Mouse (Mus musculus): ENCODE measurements around the gene Nav2. TPM values are rescaled to one million over a fixed set of nuclear protein-coding genes. Genes with fewer than 3 reads are reported as not detected.
A peak's percentile ranks its signal among the peaks of the same experiment; 100 is the strongest.

The Nav2 gene
- polyA plus RNA-seq, 1 experiment, result 10.1 TPM

DNA sequence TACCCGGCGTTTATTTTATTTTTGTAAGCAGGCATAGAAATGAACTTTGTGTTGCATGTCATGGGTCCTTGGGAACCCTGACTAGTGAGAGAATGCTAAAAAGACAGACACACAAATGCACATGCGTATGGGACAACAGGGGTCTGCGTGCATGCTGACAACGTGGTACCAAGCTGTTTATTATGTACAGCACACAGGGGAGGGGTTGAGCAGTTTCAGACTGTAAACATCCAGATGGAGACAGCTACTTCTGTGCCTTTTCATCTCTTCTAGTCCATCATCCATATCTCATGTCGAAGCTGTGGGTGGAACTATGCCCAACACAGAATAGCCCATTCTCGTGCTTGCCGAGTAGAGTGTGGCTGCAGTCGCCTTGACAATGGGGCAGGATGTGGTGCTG is 482.3 kb downstream of the Nav2 start:
- H3K4me1 ChIP-seq (ENCODE audit: control insufficient read depth, insufficient read depth, insufficient read length, low read length), result peaks cover 3% of the 10 kb centered on the region; the same call in 1 of the 2 replicates
- H3K27ac ChIP-seq (replicated peaks; ENCODE audit: low read depth, low read length), result no peak overlapping the region
- no peak overlapping the region for H3K4me3 ChIP-seq (ENCODE audit: insufficient read depth, low read depth, low read length)

DNA sequence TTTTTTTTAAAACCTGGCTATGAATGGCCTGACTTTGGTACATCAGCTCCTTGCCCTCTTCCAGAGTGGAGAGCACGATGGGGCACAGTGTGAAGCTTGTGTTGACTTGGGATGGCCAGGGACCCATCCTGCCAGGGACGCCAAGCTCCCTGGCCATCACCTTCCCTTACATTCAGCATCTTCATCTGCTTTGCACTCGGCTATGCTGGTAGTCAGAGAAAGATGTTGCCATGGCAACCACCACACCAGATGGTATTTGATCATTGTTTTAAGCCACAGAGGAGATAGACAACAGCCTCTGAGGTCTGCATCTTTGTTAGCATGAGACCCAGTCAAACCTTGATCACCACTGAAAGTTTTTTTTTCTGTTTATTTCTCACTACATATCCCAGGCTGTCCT is 483.7 kb downstream of the Nav2 start:
- peaks cover 6% of the 10 kb centered on the region; the same call in 1 of the 2 replicates for H3K4me1 ChIP-seq (ENCODE audit: control insufficient read depth, insufficient read depth, insufficient read length, low read length)
- H3K4me3 ChIP-seq (ENCODE audit: insufficient read depth, low read depth, low read length), result no peak overlapping the region
- H3K27ac ChIP-seq (replicated peaks; ENCODE audit: low read depth, low read length), result no peak overlapping the region

DNA sequence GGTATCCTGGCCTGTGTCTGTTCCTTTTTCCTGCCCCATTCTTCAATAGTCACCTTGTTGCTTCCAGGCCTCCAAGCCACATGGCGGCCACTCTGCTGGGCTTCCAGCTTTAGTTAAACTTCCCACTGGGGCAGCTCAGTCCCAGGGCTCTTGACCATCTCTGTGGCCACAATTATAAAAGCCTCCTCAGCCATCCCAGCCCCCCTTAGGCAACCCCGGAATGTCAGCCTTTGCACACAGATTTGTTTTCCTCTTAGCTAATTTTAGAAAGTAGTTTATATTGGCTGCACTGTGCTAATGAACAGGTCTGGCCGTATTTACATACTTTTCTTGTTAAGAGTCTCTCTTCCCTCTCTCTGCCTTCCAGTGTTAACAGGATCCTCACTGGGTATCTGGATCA is 484.3 kb downstream of the Nav2 start:
- Histone ChIP-seq H3K4me3 (ENCODE audit: insufficient read depth, low read depth, low read length) (no peak overlapping the region), H3K27ac (replicated peaks; ENCODE audit: low read depth, low read length) (no peak overlapping the region), H3K4me1 (ENCODE audit: control insufficient read depth, insufficient read depth, insufficient read length, low read length) (peaks cover 8% of the 10 kb centered on the region; the same call in 1 of the 2 replicates)

DNA sequence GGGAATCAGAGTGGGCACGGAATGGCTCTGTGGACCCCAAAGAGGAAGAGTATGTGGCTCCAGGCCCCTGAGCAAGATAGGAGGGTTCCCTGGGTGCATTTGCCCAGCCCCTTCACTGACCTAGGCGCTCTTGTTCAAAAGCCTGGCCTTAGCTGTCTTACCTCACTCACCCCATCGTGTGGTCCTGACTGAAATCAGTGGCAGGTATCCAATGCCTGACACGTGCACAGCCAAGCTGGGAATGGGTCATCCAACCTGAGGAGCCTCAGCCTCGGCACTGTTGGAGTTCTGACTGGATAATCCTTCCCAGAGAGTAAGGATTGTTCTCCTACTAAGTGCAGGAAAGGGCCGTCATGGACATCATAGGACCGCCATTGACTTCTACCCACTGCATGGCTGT is 485.3 kb downstream of the Nav2 start:
- peaks cover 8% of the 10 kb centered on the region; the same call in 1 of the 2 replicates for H3K4me1 ChIP-seq (ENCODE audit: control insufficient read depth, insufficient read depth, insufficient read length, low read length)
- no peak overlapping the region for H3K27ac ChIP-seq (replicated peaks; ENCODE audit: low read depth, low read length)
- no peak overlapping the region for H3K4me3 ChIP-seq (ENCODE audit: insufficient read depth, low read depth, low read length)

- Histone ChIP-seq H3K4me1 (ENCODE audit: control insufficient read depth, insufficient read depth, insufficient read length, low read length) (peaks cover 8% of the 10 kb centered on the region; the same call in 1 of the 2 replicates), H3K4me3 (ENCODE audit: insufficient read depth, low read depth, low read length) (no peak overlapping the region), H3K27ac (replicated peaks; ENCODE audit: low read depth, low read length) (peak overlapping the region; percentile 54; the same call in 1 of the 2 replicates)
Measured at GRCm38 (mm10) chr7:49396202-49396601, 487.7 kb downstream of the Nav2 start.

GRCm38 (mm10) chr7:49397441-49398003 is 489.0 kb downstream of the Nav2 start:
- peak overlapping the region; percentile 88 for H3K27ac ChIP-seq (replicated peaks; ENCODE audit: low read depth, low read length)
- no peak overlapping the region for H3K4me3 ChIP-seq (ENCODE audit: insufficient read depth, low read depth, low read length)
- peaks cover 8% of the 10 kb centered on the region; the same call in 1 of the 2 replicates for H3K4me1 ChIP-seq (ENCODE audit: control insufficient read depth, insufficient read depth, insufficient read length, low read length)

DNA sequence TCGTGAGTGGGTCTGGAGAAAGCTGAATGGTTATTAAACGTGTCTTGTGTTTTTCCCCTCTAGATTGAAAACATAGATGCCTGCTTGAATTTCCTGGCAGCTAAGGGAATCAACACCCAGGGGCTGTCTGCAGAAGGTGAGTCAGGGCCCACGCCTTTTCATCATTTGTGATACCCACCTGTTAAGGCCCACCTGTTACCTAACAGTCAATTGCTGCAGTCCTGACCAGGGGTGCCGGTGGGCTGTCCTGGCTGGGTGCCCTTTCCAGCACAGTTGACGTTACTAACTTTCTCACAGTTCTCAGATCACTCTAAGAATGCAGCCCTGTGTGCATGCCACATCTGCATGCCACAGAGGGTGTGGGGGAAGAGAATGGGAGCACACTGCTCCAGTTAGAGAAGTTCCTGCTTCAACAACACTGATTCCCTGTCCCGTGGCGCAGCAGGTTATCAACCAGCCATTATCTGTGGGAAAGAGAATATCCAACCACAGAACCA is 489.6 kb downstream of the Nav2 start:
- Histone ChIP-seq H3K27ac (replicated peaks; ENCODE audit: low read depth, low read length) (0 out of 2 replicates have a peak overlapping the region, but pooled peaks have one; percentile 4), H3K4me1 (ENCODE audit: control insufficient read depth, insufficient read depth, insufficient read length, low read length) (peaks cover 8% of the 10 kb centered on the region; the same call in 1 of the 2 replicates), H3K4me3 (ENCODE audit: insufficient read depth, low read depth, low read length) (no peak overlapping the region)

- Histone ChIP-seq H3K4me1 (ENCODE audit: control insufficient read depth, insufficient read depth, insufficient read length, low read length) (0 out of 2 replicates have a peak, but pooled peaks cover 5% of the 10 kb centered on the region), H3K27ac (replicated peaks; ENCODE audit: low read depth, low read length) (no peak overlapping the region), H3K4me3 (ENCODE audit: insufficient read depth, low read depth, low read length) (no peak overlapping the region)
Measured at GRCm38 (mm10) chr7:49399314-49399713, 490.8 kb downstream of the Nav2 start.

GRCm38 (mm10) chr7:49400463-49400862 is 491.9 kb downstream of the Nav2 start:
- H3K4me3 ChIP-seq (ENCODE audit: insufficient read depth, low read depth, low read length), result no peak overlapping the region
- no peak overlapping the region for H3K27ac ChIP-seq (replicated peaks; ENCODE audit: low read depth, low read length)
- 0 out of 2 replicates have a peak, but pooled peaks cover 5% of the 10 kb centered on the region for H3K4me1 ChIP-seq (ENCODE audit: control insufficient read depth, insufficient read depth, insufficient read length, low read length)

DNA sequence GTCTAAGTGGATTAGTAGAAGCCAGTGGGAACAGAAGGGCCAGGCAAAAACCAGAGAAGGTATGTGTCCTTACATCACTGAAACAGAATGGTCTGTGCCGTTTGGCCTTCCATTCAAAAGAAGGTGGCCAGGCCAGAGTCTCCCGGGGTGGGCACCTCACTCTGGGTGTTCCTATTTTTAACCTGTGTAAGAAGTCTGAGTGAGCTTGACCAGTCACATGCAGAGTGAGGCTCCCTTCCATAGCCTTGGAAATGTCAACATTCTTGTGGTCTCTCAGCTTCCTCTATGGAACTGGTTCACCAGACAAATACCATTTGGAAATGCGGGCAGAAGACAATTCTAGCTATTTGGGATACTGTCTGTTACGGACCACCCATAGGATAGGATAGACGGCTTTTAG is 494.0 kb downstream of the Nav2 start:
- Histone ChIP-seq H3K27ac (replicated peaks; ENCODE audit: low read depth, low read length) (no peak overlapping the region), H3K4me1 (ENCODE audit: control insufficient read depth, insufficient read depth, insufficient read length, low read length) (0 out of 2 replicates have a peak, but pooled peaks cover under 1% of the 10 kb centered on the region), H3K4me3 (ENCODE audit: insufficient read depth, low read depth, low read length) (no peak overlapping the region)

DNA sequence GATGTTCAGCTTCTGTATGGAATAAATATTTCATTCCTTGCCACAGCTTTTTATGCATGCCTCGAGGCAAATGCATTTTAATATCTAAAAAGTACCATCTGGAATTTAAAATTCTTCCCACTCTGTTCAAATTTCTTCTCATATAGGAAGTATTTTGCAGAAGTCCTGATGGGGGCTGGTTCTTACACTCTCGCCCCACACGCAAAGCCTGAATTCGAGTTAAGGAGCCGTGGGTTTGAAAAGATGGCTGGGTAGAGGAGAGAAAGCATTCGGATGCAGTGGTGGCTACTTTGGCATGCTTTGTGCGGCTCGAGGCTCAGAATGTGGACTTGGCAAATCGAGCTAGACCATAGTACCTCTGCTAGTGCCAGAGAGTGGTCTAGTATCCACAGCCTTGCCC is 499.2 kb downstream of the Nav2 start:
- H3K27ac ChIP-seq (replicated peaks; ENCODE audit: low read depth, low read length), result no peak overlapping the region
- no peak overlapping the region for H3K4me3 ChIP-seq (ENCODE audit: insufficient read depth, low read depth, low read length)

GRCm38 (mm10) chr7:49408625-49409024 is 500.1 kb downstream of the Nav2 start:
- Histone ChIP-seq H3K4me1 (ENCODE audit: control insufficient read depth, insufficient read depth, insufficient read length, low read length) (no peaks in the 10 kb centered on the region), H3K27ac (replicated peaks; ENCODE audit: low read depth, low read length) (no peak overlapping the region), H3K4me3 (ENCODE audit: insufficient read depth, low read depth, low read length) (no peak overlapping the region)

More for the DNA sequence above, 499.2 kb downstream of the Nav2 start:
- no peaks in the 10 kb centered on the region for H3K4me1 ChIP-seq (ENCODE audit: control insufficient read depth, insufficient read depth, insufficient read length, low read length)

DNA sequence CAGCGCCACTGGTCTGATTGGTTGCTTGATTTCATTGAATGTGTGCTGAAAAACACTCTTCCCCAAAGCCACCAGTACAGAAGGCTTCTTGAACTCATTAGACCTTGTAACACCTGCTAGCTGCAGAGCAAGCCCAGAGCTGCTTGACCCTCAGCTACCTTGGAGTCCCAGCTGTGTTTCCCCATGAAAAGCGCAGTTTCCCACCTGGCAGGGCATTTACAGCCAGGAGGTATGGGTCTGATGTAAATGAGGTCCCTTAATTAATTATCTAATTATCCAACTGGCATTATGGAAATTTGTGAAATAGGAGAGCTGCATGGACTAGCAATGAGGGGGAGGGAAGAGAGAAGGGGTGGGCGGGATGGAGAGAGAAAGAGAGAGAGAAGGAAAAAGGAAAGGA is 500.7 kb downstream of the Nav2 start:
- no peak overlapping the region for H3K27ac ChIP-seq (replicated peaks; ENCODE audit: low read depth, low read length)
- no peak overlapping the region for H3K4me3 ChIP-seq (ENCODE audit: insufficient read depth, low read depth, low read length)
- no peaks in the 10 kb centered on the region for H3K4me1 ChIP-seq (ENCODE audit: control insufficient read depth, insufficient read depth, insufficient read length, low read length)

GRCm38 (mm10) chr7:49410188-49410587 is 501.7 kb downstream of the Nav2 start:
- no peak overlapping the region for H3K4me3 ChIP-seq (ENCODE audit: insufficient read depth, low read depth, low read length)
- H3K4me1 ChIP-seq (ENCODE audit: control insufficient read depth, insufficient read depth, insufficient read length, low read length), result no peaks in the 10 kb centered on the region
- H3K27ac ChIP-seq (replicated peaks; ENCODE audit: low read depth, low read length), result no peak overlapping the region

- Histone ChIP-seq H3K4me3 (ENCODE audit: insufficient read depth, low read depth, low read length) (no peak overlapping the region), H3K27ac (replicated peaks; ENCODE audit: low read depth, low read length) (no peak overlapping the region), H3K4me1 (ENCODE audit: control insufficient read depth, insufficient read depth, insufficient read length, low read length) (no peaks in the 10 kb centered on the region)
Measured at GRCm38 (mm10) chr7:49410892-49411291, 502.4 kb downstream of the Nav2 start.

DNA sequence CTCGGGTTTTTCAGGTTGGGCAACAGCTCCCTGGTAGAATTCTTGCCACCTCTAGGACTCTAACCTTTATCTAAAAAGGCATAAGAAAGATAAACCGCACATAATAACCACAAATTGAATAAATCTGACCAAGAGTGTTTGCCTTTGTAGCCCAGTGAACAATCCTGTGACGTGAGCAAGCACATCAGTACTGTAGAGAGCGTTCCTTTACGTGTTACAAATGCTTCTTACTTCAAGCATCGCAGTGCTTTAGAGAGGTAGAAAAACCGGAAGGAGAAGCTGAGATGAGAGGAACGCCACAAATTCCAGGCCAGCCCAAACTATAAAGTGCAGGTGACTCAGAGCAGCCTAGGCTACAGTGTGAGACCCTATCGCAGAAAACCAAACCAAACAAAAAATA is 503.3 kb downstream of the Nav2 start:
- no peaks in the 10 kb centered on the region for H3K4me1 ChIP-seq (ENCODE audit: control insufficient read depth, insufficient read depth, insufficient read length, low read length)
- H3K27ac ChIP-seq (replicated peaks; ENCODE audit: low read depth, low read length), result no peak overlapping the region
- no peak overlapping the region for H3K4me3 ChIP-seq (ENCODE audit: insufficient read depth, low read depth, low read length)
